ENCODE assay signal across 10 mouse cellular contexts in genomic region chr4:135941026-135941425, GRCm38 (mm10). TPM values are rescaled to one million over a fixed set of nuclear protein-coding genes. Genes with fewer than 3 reads are reported as not detected.
A peak's percentile ranks its signal among the peaks of the same experiment; 100 is the strongest.
DNase-seq lines count a peak whose midpoint lies in the region; ATAC-seq and TF ChIP-seq lines count a peak whose summit lies in the region.
"Not testable (repeated sequence)": the region's sequence is repeated elsewhere in the genome, so short reads cannot be mapped to it uniquely, and the experiment has no call there.
"Had no signal": no experiment of that assay in that cellular context is flagged by ENCODE, and none has a peak within 500 bp of the region (broad histone marks: within the 10 kb centered on the region; RNA-seq: fewer than 3 reads in every experiment).

No protein-coding gene starts in this region.

- not testable (repeated sequence) for H3K9ac ChIP-seq in forebrain, postnatal 0 days; kidney, postnatal 0 days (ENCODE audit: low read depth, low read length); lung, embryonic 14.5 days

- DNase-seq in 416B (ENCODE audit: low read depth): peak; percentile 55
- DNase-seq in G1E (ENCODE audit: low spot score); brain, embryonic 14.5 days (ENCODE audit: low read depth); forebrain, postnatal 0 days; kidney, postnatal 0 days (ENCODE audit: low spot score): not testable (repeated sequence)
- DNase-seq in lung, embryonic 14.5 days: peak; percentile 19
- peak; percentile 18 for DNase-seq in retina, embryonic 14.5 days (ENCODE audit: low spot score)
- DNase-seq in thymus, postnatal 4 days: peak; percentile 53

- ATAC-seq in G1E (ENCODE audit: extremely low read depth, insufficient number of reproducible peaks, low FRiP score, poor library complexity, severe bottlenecking); forebrain, postnatal 0 days; kidney, postnatal 0 days (replicated peaks; ENCODE audit: low FRiP score, low read depth); lung, embryonic 14.5 days (ENCODE audit: insufficient read depth): not testable (repeated sequence)

- H3K4me3 ChIP-seq in G1E (ENCODE audit: low read depth, low read length); forebrain, postnatal 0 days (ENCODE audit: low read depth, low read length); kidney, postnatal 0 days (replicated peaks; ENCODE audit: low read depth, low read length); lung, embryonic 14.5 days (ENCODE audit: low read depth, low read length): not testable (repeated sequence)

- peak; percentile 20; the same call in 1 of the 2 replicates for TF ChIP-seq CTCF in G1E (IDR thresholded peaks at IDR 0.05; ENCODE audit: low read depth, low read length)
- TF ChIP-seq CTCF in brain, embryonic 14.5 days (IDR thresholded peaks at IDR 0.05; ENCODE audit: borderline replicate concordance, extremely low read depth, insufficient read depth, insufficient read length): peak; percentile 34; the same call in 1 of the 2 replicates
- peak; percentile 30; the same call in 1 of the 2 replicates for TF ChIP-seq CTCF in forebrain, postnatal 0 days (IDR thresholded peaks at IDR 0.05; ENCODE audit: low read depth)
- TF ChIP-seq CTCF in kidney, postnatal 0 days (IDR thresholded peaks at IDR 0.05; ENCODE audit: low read depth): peak; percentile 39; the same call in 1 of the 2 replicates
- TF ChIP-seq CTCF in lung, embryonic 14.5 days (IDR thresholded peaks at IDR 0.05; ENCODE audit: low read depth): peak; percentile 34

- H3K9me3 ChIP-seq in G1E (replicated peaks); forebrain, postnatal 0 days (ENCODE audit: low read length); kidney, postnatal 0 days (replicated peaks; ENCODE audit: low read length); lung, embryonic 14.5 days (ENCODE audit: low read depth, low read length): not testable (repeated sequence)

- H3K4me1 ChIP-seq in G1E (ENCODE audit: insufficient read depth, low read depth, low read length): peaks cover 16% of the 10 kb centered on the region
- H3K4me1 ChIP-seq in forebrain, postnatal 0 days (ENCODE audit: insufficient read depth); kidney, postnatal 0 days (replicated peaks; ENCODE audit: insufficient read depth, low read length); lung, embryonic 14.5 days (ENCODE audit: insufficient read depth): not testable (repeated sequence)

- H3K36me3 ChIP-seq in G1E (replicated peaks): peaks cover 65% of the 10 kb centered on the region
- H3K36me3 ChIP-seq in forebrain, postnatal 0 days (ENCODE audit: insufficient read depth): peaks cover 28% of the 10 kb centered on the region
- 0 out of 2 replicates have a peak, but pooled peaks cover 13% of the 10 kb centered on the region for H3K36me3 ChIP-seq in kidney, postnatal 0 days (ENCODE audit: insufficient read depth, low read length)
- peaks cover 24% of the 10 kb centered on the region; the same call in 1 of the 2 replicates for H3K36me3 ChIP-seq in lung, embryonic 14.5 days (ENCODE audit: insufficient read depth)

- H3K27me3 ChIP-seq in G1E (ENCODE audit: insufficient read depth, low read length); forebrain, postnatal 0 days (ENCODE audit: insufficient read depth, low read length); kidney, postnatal 0 days (ENCODE audit: insufficient read depth, low read length); lung, embryonic 14.5 days (ENCODE audit: insufficient read depth, low read length): not testable (repeated sequence)

- not testable (repeated sequence) for TF ChIP-seq POLR2A in brain, embryonic 14.5 days (IDR thresholded peaks at IDR 0.05; ENCODE audit: borderline replicate concordance, extremely low read depth, insufficient read depth, insufficient read length, poor library complexity, severe bottlenecking)

- not testable (repeated sequence) for H3K27ac ChIP-seq in forebrain, postnatal 0 days (ENCODE audit: low read depth, low read length); kidney, postnatal 0 days; lung, embryonic 14.5 days (ENCODE audit: low read depth)

- H3K4me2 ChIP-seq in forebrain, postnatal 0 days (ENCODE audit: low read depth); kidney, postnatal 0 days (ENCODE audit: low read length); lung, embryonic 14.5 days: not testable (repeated sequence)

- 86% methylated on average over 8 of the region's 8 CpGs for WGBS in forebrain, postnatal 0 days
- 86% methylated on average over 8 of the region's 8 CpGs for WGBS in kidney, postnatal 0 days
- 81% methylated on average over 8 of the region's 8 CpGs for WGBS in lung, embryonic 14.5 days

RNA-seq across cellular contexts. Expression of gene Hmgcl, which starts 5.2 kb away (rescaled TPM):
- total RNA-seq in G1E (2014; fragmentation: Nextera tagmentation): 19.1 and 22.2 TPM in 2 replicates
- total RNA-seq in G1E (2017): 38.0 and 39.1 TPM in 2 replicates
- 22.6 and 33.3 TPM in 2 replicates for polyA plus RNA-seq in G1E (2012)
- polyA plus RNA-seq in brain, embryonic 14.5 days (2012; rRNA removed): 43.5 and 49.8 TPM in 2 replicates
- 42.9 and 46.0 TPM in 2 replicates for total RNA-seq in forebrain, postnatal 0 days (2014; rRNA removed)
- polyA plus RNA-seq in forebrain, postnatal 0 days (2015; fragmentation: Nextera tagmentation; extraction: Ambion mirVana): 52.6 and 58.3 TPM in 2 replicates
- 107 and 110 TPM in 2 replicates for polyA plus RNA-seq in kidney, postnatal 0 days (2015; fragmentation: Nextera tagmentation; extraction: Ambion mirVana)
- 71.7 and 78.1 TPM in 2 replicates for polyA plus RNA-seq in lung, embryonic 14.5 days (2014; fragmentation: Nextera tagmentation; extraction: Ambion mirVana)

RNA-seq across cellular contexts. Expression of gene Fuca1, which starts 20.5 kb away (rescaled TPM):
- 32.8 and 66.2 TPM in 2 replicates for total RNA-seq in G1E (2014; fragmentation: Nextera tagmentation)
- total RNA-seq in G1E (2017): 149 and 150 TPM in 2 replicates
- 13.9 and 16.9 TPM in 2 replicates for polyA plus RNA-seq in G1E (2012)
- 41.7 and 43.1 TPM in 2 replicates for polyA plus RNA-seq in brain, embryonic 14.5 days (2012; rRNA removed)
- 30.9 and 33.2 TPM in 2 replicates for total RNA-seq in forebrain, postnatal 0 days (2014; rRNA removed)
- 67.7 and 75.2 TPM in 2 replicates for polyA plus RNA-seq in forebrain, postnatal 0 days (2015; fragmentation: Nextera tagmentation; extraction: Ambion mirVana)
- 98.7 and 99.4 TPM in 2 replicates for polyA plus RNA-seq in kidney, postnatal 0 days (2015; fragmentation: Nextera tagmentation; extraction: Ambion mirVana)
- 65.1 and 72.7 TPM in 2 replicates for polyA plus RNA-seq in lung, embryonic 14.5 days (2014; fragmentation: Nextera tagmentation; extraction: Ambion mirVana)

RNA-seq across cellular contexts. Expression of gene Gale, which starts 22.5 kb away (rescaled TPM):
- total RNA-seq in G1E (2014; fragmentation: Nextera tagmentation) (4.3 and 5.0 TPM in 2 replicates), G1E (2017) (10.9 and 12.4 TPM in 2 replicates)
- polyA plus RNA-seq in G1E (2012): 19.8 and 23.3 TPM in 2 replicates
- 36.3 and 52.0 TPM in 2 replicates for polyA plus RNA-seq in brain, embryonic 14.5 days (2012; rRNA removed)
- 32.1 and 42.4 TPM in 2 replicates for total RNA-seq in forebrain, postnatal 0 days (2014; rRNA removed)
- 30.7 and 34.4 TPM in 2 replicates for polyA plus RNA-seq in forebrain, postnatal 0 days (2015; fragmentation: Nextera tagmentation; extraction: Ambion mirVana)
- polyA plus RNA-seq in kidney, postnatal 0 days (2015; fragmentation: Nextera tagmentation; extraction: Ambion mirVana): 25.1 and 30.0 TPM in 2 replicates
- 27.0 and 30.3 TPM in 2 replicates for polyA plus RNA-seq in lung, embryonic 14.5 days (2014; fragmentation: Nextera tagmentation; extraction: Ambion mirVana)

RNA-seq across cellular contexts. Expression of gene Lypla2, which starts 31.4 kb away (rescaled TPM):
- total RNA-seq in G1E (2014; fragmentation: Nextera tagmentation): 53.9 and 65.8 TPM in 2 replicates
- 28.5 and 34.1 TPM in 2 replicates for total RNA-seq in G1E (2017)
- 243 and 284 TPM in 2 replicates for polyA plus RNA-seq in G1E (2012)
- 167 and 198 TPM in 2 replicates for polyA plus RNA-seq in brain, embryonic 14.5 days (2012; rRNA removed)
- total RNA-seq in forebrain, postnatal 0 days (2014; rRNA removed): 136 and 138 TPM in 2 replicates
- 201 and 206 TPM in 2 replicates for polyA plus RNA-seq in forebrain, postnatal 0 days (2015; fragmentation: Nextera tagmentation; extraction: Ambion mirVana)
- 117 and 123 TPM in 2 replicates for polyA plus RNA-seq in kidney, postnatal 0 days (2015; fragmentation: Nextera tagmentation; extraction: Ambion mirVana)
- polyA plus RNA-seq in lung, embryonic 14.5 days (2014; fragmentation: Nextera tagmentation; extraction: Ambion mirVana): 117 and 132 TPM in 2 replicates

RNA-seq across cellular contexts. Expression of gene Cnr2, which starts 45.8 kb away (rescaled TPM):
- total RNA-seq in G1E (2014; fragmentation: Nextera tagmentation) (13.4 and 13.6 TPM in 2 replicates), G1E (2017) (28.2 and 30.6 TPM in 2 replicates)
- polyA plus RNA-seq in G1E (2012): 4.0 and 5.1 TPM in 2 replicates
- polyA plus RNA-seq in brain, embryonic 14.5 days (2012; rRNA removed): 0.19 and 0.25 TPM in 2 replicates
- 0.24 and 0.31 TPM in 2 replicates for total RNA-seq in forebrain, postnatal 0 days (2014; rRNA removed)
- 0.17 TPM in 1 of 2 replicates, not detected in the other for polyA plus RNA-seq in forebrain, postnatal 0 days (2015; fragmentation: Nextera tagmentation; extraction: Ambion mirVana)
- polyA plus RNA-seq in kidney, postnatal 0 days (2015; fragmentation: Nextera tagmentation; extraction: Ambion mirVana): 0.68 and 0.70 TPM in 2 replicates
- 0.71 and 0.73 TPM in 2 replicates for polyA plus RNA-seq in lung, embryonic 14.5 days (2014; fragmentation: Nextera tagmentation; extraction: Ambion mirVana)
- polyA plus RNA-seq: C2C12; erythroblast, embryonic 14.5 days had no signal
